Mouse (Mus musculus) embryonic facial prominence, embryonic 14.5 days (tissue): ENCODE measurements at regions not wholly inside any gene's neighbourhood (a gene's known extent, or its start where the extent isn't known, plus 50 kb on each side); places are given as distances from the start of the nearest gene placed in this dataset.

Source experiments
- ATAC-seq: fragments of 200-750 bp; cut with Nextera tagmentation; 2 replicates; pipeline ENCODE4 v1.8.0; 2017; ENCODE audit warnings: low read depth, moderate number of reproducible peaks, moderate TSS enrichment
- DNase-seq: peaks from one replicate; pipeline ENCODE4 v3.0.0-alpha.2; 2015; ENCODE audit warnings: low spot score
- H3K27ac ChIP-seq: fragments of 300-500 bp; sonication (generic); replicated peaks from 2 replicates; pipeline ENCODE4 v1.5.1; 2014; ENCODE audit warnings: low read depth, mild to moderate bottlenecking, low read length, moderate library complexity
- H3K27me3 ChIP-seq: fragments of 300-500 bp; sonication (generic); replicated peaks from 2 replicates; pipeline ENCODE4 v1.6.1; 2014; ENCODE audit warnings: low read length; ENCODE audit not compliant: control insufficient read depth, insufficient read depth
- H3K36me3 ChIP-seq: fragments of 300-500 bp; sonication (generic); 2 replicates; pipeline ENCODE4 v1.6.1; 2014; ENCODE audit warnings: low read length, mixed read lengths; ENCODE audit not compliant: control insufficient read depth, insufficient read depth
- H3K4me1 ChIP-seq: fragments of 300-500 bp; sonication (generic); 2 replicates; pipeline ENCODE4 v1.6.1; 2014; ENCODE audit warnings: antibody characterized with exemption, low read length; ENCODE audit not compliant: control insufficient read depth, insufficient read depth
- H3K4me2 ChIP-seq: fragments of 300-500 bp; sonication (generic); 2 replicates; pipeline ENCODE4 v1.6.1; 2014; ENCODE audit warnings: low read depth, mild to moderate bottlenecking, low read length, moderate library complexity, mixed read lengths
- H3K4me3 ChIP-seq: fragments of 300-500 bp; sonication (generic); 2 replicates; pipeline ENCODE4 v1.5.1; 2014; ENCODE audit warnings: low read depth, mild to moderate bottlenecking, low read length
- H3K9ac ChIP-seq: fragments of 300-500 bp; sonication (generic); 2 replicates; pipeline ENCODE4 v1.6.1; 2014; ENCODE audit warnings: low read depth, mild to moderate bottlenecking, low read length, moderate library complexity, mixed read lengths
- H3K9me3 ChIP-seq: fragments of 300-500 bp; sonication (generic); 2 replicates; pipeline ENCODE4 v1.6.1; 2016; ENCODE audit warnings: low read length; ENCODE audit not compliant: control insufficient read depth
- WGBS: fragments of 180-500 bp; shearing (Covaris S2); extraction: QIAGEN DNeasy Blood & Tissue Kit; methylation state at CpG from one replicate; pipeline ENCODE4 v1.1.7; 2014; 5-methylcytosine and 5-hydroxymethylcytosine counted together

DNA sequence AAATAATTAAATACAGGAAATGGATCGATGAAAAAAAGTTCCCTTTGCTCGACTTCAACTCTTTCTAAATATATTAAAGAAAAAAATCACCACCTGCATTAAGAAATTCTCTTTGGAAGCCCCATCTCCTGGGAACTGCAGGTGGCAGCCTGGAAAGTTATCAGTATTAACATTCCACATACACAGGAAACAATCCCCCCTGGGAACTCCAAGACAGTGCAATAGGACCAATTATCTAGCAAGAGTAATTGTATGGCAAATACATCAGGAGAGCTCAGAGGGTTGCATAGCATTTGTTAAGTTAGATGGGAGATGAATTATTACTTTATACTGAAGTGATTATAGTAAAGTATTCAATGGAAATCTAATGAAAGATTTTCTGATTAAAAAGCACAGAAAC is 487.3 kb downstream of the Ttll7 start:
- Histone ChIP-seq H3K4me2 (no peak overlapping the region), H3K9me3 (no peaks in the 10 kb centered on the region), H3K4me3 (no peak overlapping the region), H3K4me1 (peaks cover 6% of the 10 kb centered on the region; the same call in 1 of the 2 replicates), H3K9ac (no peak overlapping the region), H3K36me3 (no peaks in the 10 kb centered on the region), H3K27me3 (0 out of 2 replicates have a peak, but pooled peaks cover 2% of the 10 kb centered on the region), H3K27ac (no peak overlapping the region)
- DNase-seq (peak; percentile 51), ATAC-seq (peak; percentile 82; the same call in 1 of the 2 replicates)
- WGBS, result 66% methylated on average over 2 of the region's 2 CpGs

DNA sequence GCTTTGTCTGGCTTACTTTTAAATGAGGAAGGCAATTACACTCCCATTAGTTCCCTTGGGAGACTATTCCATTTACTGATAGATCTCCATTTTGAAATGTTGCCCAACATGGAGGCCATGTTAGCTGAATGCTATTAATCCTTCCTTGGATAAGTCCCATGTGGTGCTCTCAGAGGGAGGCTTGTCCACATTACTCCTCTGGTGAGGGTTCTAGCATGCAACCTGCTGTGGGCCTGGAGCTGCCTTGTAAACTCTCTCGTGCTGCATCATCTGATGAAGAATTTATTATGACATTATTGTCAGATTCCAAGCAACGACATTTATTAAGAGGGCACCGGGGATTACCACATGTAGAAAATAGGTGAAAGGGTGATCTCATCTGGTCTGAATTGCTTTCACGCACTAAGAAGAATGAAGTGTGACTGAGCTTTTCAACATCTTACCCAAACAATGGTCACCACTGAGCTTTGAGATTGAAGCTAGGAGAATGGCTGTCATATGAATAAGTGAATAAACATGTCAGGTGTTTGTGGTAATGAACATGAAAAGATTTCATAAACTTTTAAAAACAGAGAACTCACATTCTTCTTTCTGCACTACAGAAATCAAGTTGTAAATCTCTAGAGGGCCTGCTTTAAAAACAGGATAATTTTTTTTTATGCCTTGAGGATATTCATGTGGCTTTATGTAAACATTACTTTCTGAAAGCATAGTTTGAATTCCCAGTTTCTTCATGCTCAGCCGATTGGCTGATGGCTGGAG is 495.3 kb downstream of the Ttll7 start:
- WGBS, result 35% methylated on average over 5 of the region's 5 CpGs
- Histone ChIP-seq H3K9ac (no peak overlapping the region), H3K9me3 (no peaks in the 10 kb centered on the region), H3K27me3 (no peaks in the 10 kb centered on the region), H3K27ac (no peak overlapping the region), H3K4me3 (no peak overlapping the region), H3K4me1 (peaks cover 9% of the 10 kb centered on the region; the same call in 1 of the 2 replicates), H3K4me2 (no peak overlapping the region), H3K36me3 (no peaks in the 10 kb centered on the region)
- DNase-seq, result peak; percentile 49
- no peak for ATAC-seq

DNA sequence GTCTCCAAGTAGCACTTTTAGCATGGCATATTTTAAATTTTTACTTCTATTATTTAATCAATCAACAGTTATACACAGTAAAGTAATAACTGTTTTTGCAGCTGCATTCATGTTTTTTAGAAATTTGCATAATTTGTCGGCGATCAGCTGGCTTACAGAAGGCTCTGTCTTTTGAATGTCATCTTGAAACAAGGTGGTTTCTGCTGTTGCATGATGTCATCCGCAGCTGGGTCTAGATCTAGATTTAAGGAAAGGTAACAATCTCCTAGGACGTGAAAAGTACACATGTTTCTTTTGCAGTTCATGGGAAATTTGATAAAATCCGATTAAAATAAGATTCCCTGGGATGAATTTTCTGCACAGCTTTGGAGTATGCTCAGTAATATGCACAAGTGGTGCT is 534.9 kb downstream of the Ttll7 start:
- Histone ChIP-seq H3K27ac (no peak overlapping the region), H3K4me2 (no peak overlapping the region), H3K4me1 (no peaks in the 10 kb centered on the region), H3K9me3 (no peaks in the 10 kb centered on the region), H3K27me3 (no peaks in the 10 kb centered on the region), H3K9ac (no peak overlapping the region), H3K4me3 (no peak overlapping the region), H3K36me3 (no peaks in the 10 kb centered on the region)
- DNase-seq (no peak), ATAC-seq (no peak)
- WGBS, result 78% methylated on average over 5 of the region's 5 CpGs

DNA sequence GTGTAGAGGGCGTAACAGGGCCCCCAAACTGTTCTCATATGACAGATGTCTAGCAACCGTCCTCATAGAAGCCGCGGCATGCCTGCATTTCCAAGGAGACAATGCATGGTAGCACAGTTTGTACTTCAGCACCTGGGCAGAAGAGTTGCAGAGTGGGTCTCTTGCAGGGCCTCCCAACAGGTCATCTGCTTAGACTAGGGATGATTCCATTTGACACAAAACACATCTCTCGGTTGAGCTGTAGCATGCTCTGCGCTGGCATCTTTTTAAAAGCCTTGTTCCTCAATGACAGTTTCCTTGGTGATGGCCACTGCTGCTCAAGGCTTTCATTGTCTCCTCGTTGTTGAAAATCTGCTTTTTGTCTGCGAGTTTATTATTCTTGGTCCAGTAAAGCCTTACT is 546.1 kb downstream of the Ttll7 start:
- Histone ChIP-seq H3K4me3 (no peak overlapping the region), H3K36me3 (no peaks in the 10 kb centered on the region), H3K4me2 (no peak overlapping the region), H3K9me3 (no peaks in the 10 kb centered on the region), H3K4me1 (no peaks in the 10 kb centered on the region), H3K27me3 (no peaks in the 10 kb centered on the region), H3K9ac (no peak overlapping the region), H3K27ac (no peak overlapping the region)
- 76% methylated on average over 8 of the region's 8 CpGs for WGBS
- DNase-seq, result no peak
- ATAC-seq, result no peak

DNA sequence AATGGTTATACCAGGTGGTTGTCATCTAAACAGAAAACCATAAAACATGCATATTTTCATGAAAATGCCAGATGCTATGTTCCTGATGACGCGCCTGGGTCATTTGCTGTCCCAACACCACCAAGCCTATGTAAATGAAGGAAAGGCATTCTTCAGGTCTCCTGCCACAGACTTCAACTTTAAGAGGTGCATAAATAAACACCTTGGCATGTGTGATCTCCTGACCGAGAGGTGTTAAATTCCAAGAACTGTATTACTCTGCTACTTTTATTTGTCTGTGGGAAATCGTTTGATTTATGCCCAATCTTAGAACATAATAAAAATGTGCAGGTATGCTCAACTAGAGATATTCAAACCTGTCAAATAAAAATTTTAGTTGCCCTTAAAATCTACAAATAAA is 560.1 kb downstream of the Ttll7 start:
- WGBS, result 78% methylated on average over 4 of the region's 4 CpGs
- ATAC-seq (no peak), DNase-seq (no peak)

DNA sequence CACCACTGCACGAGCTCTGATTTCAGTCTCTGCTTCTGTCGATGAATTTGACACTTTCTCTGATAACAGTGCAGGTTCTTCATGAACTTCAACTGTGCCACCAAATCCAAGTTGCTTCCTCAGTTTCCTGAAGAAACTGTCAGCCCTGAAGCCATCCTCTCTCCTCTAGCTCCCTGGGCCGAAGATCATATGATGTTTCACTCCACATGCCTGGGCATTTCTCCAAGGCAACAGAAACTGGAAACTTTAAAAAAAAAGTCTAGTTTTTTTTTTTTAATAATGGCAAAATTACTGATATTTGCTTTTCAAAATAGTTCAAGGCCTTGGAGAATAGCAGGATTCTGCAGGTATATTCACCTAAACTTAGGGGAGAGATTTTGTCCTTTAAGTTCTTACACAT is 564.8 kb downstream of the Ttll7 start:
- no peak overlapping the region for H3K4me3 ChIP-seq
- H3K27me3 ChIP-seq, result no peaks in the 10 kb centered on the region
- no peaks in the 10 kb centered on the region for H3K9me3 ChIP-seq
- no peaks in the 10 kb centered on the region for H3K36me3 ChIP-seq
- H3K4me2 ChIP-seq, result no peak overlapping the region
- H3K4me1 ChIP-seq, result no peaks in the 10 kb centered on the region
- 38% methylated on average over 3 of the region's 3 CpGs for WGBS
- H3K27ac ChIP-seq, result no peak overlapping the region
- DNase-seq, result peak; percentile 12
- ATAC-seq, result no peak
- H3K9ac ChIP-seq, result no peak overlapping the region

More for the DNA sequence above, 560.1 kb downstream of the Ttll7 start:
- Histone ChIP-seq H3K9me3 (no peaks in the 10 kb centered on the region), H3K4me2 (no peak overlapping the region), H3K9ac (no peak overlapping the region), H3K4me3 (no peak overlapping the region), H3K36me3 (no peaks in the 10 kb centered on the region), H3K4me1 (no peaks in the 10 kb centered on the region), H3K27ac (no peak overlapping the region), H3K27me3 (no peaks in the 10 kb centered on the region)

DNA sequence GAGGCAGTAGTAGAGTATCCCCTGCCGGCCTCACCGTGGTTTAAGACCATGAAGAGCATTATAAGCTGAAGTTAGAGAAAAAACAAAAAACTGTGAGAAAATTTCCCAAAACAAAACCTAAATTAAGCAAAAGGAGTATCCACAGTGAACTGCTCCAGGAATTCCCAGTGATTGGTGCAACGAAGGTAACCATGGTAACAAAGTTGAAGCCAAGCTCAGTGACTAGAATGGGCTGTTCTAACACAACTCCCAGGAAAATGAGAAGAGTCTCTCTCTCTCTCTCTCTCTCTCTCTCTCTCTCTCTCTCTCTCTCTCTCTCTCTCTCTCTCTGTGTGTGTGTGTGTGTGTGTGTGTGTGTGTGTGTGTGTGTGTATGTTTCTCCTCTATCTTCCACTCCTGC is 567.0 kb downstream of the Ttll7 start:
- Histone ChIP-seq H3K4me2 (no peak overlapping the region), H3K9me3 (no peaks in the 10 kb centered on the region), H3K36me3 (no peaks in the 10 kb centered on the region), H3K4me1 (peaks cover 3% of the 10 kb centered on the region; the same call in 1 of the 2 replicates), H3K27ac (no peak overlapping the region), H3K4me3 (no peak overlapping the region), H3K27me3 (no peaks in the 10 kb centered on the region), H3K9ac (no peak overlapping the region)
- ATAC-seq (no peak), DNase-seq (no peak)
- WGBS, result 44% methylated on average over 3 of the region's 3 CpGs

DNA sequence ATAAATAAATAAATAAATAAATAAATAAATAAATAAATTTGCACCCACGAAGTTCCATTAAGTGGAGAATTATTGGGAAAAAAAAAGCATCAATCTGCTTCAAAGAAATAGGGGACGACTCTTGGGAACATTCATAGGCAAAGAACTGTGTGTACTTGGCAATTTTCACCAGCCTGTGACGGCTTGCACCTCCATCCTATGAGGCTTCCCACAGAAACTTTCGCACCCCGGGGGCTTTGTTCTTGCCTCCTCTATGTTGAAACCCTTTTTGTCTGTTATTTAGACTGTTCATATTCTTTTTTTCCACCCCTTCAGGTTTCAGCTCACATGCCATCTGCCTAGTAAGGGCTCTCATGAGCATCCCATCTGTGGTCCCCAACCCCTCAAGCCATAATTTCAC is 570.0 kb downstream of the Ttll7 start:
- no peak for DNase-seq
- Histone ChIP-seq H3K4me3 (no peak overlapping the region), H3K9me3 (no peaks in the 10 kb centered on the region), H3K4me1 (peaks cover 5% of the 10 kb centered on the region; the same call in 1 of the 2 replicates), H3K36me3 (no peaks in the 10 kb centered on the region), H3K4me2 (no peak overlapping the region), H3K27ac (no peak overlapping the region), H3K27me3 (no peaks in the 10 kb centered on the region), H3K9ac (no peak overlapping the region)
- 85% methylated on average over 5 of the region's 5 CpGs for WGBS
- ATAC-seq, result no peak
